Mouse (Mus musculus): ENCODE results near the gene Gm3020. TPM values are rescaled to one million over a fixed set of nuclear protein-coding genes. Genes with fewer than 3 reads are reported as not detected.
"Not testable (repeated sequence)": the region's sequence is repeated elsewhere in the genome, so short reads cannot be mapped to it uniquely, and the experiment has no call there.

Gm3020 gene
- 1 to 10 TPM; 2.9 to 3.6 TPM for total RNA-seq (2021)
- long read RNA-seq, experiment 1, partial matches to known transcripts: 0 of 1 reads
- long read RNA-seq, experiment 1, other reads (novel, unspliced or antisense): 0 of 1 reads
- long read RNA-seq, experiment 2, partial matches to known transcripts: 0 of 2 reads
- long read RNA-seq, experiment 2, other reads (novel, unspliced or antisense): 0 of 2 reads

DNA sequence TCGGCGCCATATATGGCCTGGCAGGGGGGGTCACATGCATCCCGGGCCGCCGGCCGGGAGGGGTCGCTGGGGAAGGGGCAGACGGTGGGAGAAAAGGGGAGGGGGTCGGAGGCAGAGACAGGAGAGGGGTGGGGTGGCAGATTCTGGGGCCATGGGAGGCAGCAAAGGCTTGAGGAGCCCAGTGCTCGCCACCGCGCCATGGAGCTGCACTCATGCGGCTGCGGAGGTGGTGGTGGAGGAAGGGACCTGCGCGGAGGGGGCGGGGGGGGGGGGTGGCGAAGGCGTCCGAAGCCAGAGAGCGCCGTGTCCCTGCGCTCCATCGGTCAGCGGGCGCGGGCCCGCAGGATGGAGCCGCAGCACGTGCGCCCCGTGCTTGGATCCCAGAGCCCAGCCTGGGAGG lies at the start of gene Gm3020:
Gene Gm3020, plus strand, starts transcription at position 301 of the 400 bp plus-strand sequence.
- DNase-seq (ENCODE audit: low spot score in 2 of 2); intact Hi-C loops (cut with DNase I): not testable (repeated sequence)

DNA sequence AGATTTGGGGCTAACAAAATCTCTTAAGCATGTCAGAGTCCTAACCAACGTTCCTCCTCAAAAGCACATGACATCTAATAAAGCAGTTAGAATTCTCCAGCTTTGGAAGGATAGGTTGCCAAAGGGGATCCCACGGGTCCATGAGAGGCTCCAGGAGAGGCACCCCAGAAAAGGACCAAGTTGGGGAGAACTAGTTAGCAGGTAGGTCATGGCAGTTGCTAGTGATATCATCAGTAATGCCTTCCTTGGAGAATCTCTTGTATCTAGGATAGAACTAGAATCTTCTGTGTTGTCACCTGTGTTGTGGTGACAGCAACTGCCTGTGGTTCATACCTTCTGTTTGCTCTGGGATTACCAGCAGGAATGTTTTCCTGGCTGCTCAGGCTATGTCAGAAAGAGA lies 17.6 kb upstream of the Gm3020 start, which contains the start of gene Gm3012:
Gene Gm3012, plus strand, starts transcription at position 301 of the 400 bp plus-strand sequence.
- intact Hi-C loops (cut with DNase I): not testable (repeated sequence)

DNA sequence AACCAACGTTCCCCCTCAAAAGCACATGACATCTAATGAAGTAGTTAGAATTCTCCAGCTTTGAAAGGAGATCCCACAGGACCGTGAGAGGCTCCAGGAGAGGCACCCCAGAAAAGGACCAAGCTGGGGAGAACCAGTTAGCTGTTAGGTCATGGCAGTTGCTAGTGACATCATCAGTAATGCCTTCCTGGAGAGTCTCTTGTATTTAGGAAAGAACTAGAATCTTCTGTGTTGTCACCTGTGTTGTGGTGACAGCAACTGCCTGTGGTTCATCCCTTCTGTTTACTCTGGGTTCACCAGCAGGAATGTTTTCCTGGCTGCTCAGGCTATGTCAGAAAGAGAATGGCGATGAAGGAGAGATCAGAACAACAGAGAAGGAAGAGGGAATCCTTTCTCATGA lies 36.7 kb downstream of the Gm3020 start, which contains the start of gene Gm3043:
Gene Gm3043, plus strand, starts transcription at position 301 of the 400 bp plus-strand sequence.
- intact Hi-C loops (cut with DNase I); DNase-seq (ENCODE audit: low spot score in 2 of 2): not testable (repeated sequence)

More for the DNA sequence above, 17.6 kb upstream of the Gm3020 start, which contains the start of gene Gm3012:
- not testable (repeated sequence) for DNase-seq (ENCODE audit: low spot score in 2 of 2)

Other genes starting within 250 kb of the Gm3020 start
- 1 to 10 TPM; 2.9 to 3.6 TPM for gene Gm10409, start 239.4 kb upstream of the Gm3020 start, total RNA-seq (2021)
- 1 to 10 TPM in 1 of 2 experiments, under 1 TPM in 1; 0.70 to 2.3 TPM for gene Gm3005, start 223.9 kb upstream of the Gm3020 start, total RNA-seq (2021)
- not detected for gene Gm10408, start 202.7 kb upstream of the Gm3020 start, total RNA-seq (2021)
- not detected for gene Gm3012, start 17.5 kb upstream of the Gm3020 start, total RNA-seq (2021)
- gene Gm3043, start 36.8 kb downstream of the Gm3020 start, total RNA-seq (2021): not detected
- 1 to 10 TPM in 1 of 2 experiments, under 1 TPM in 1; 0.48 to 1.5 TPM for gene Gm3002, start 158.0 kb downstream of the Gm3020 start, total RNA-seq (2021)
- gene Gm3033, start 194.2 kb downstream of the Gm3020 start, total RNA-seq (2021): under 1 TPM in 1 of 2 experiments, not detected in 1; 0.51 TPM
- not detected for gene Gm2916, start 232.1 kb downstream of the Gm3020 start, total RNA-seq (2021)